Mouse (Mus musculus) retina, postnatal 7 days (tissue): Measurements from ENCODE around the gene Gm13279.
"Not testable (repeated sequence)": the region's sequence is repeated elsewhere in the genome, so short reads cannot be mapped to it uniquely, and the experiment has no call there.

ENCODE experiments used
- DNase-seq: peaks from one replicate; pipeline ENCODE4 v3.0.0-alpha.2; 2012; ENCODE audit warnings: low read depth, low spot score

The Gm13279 gene

DNA sequence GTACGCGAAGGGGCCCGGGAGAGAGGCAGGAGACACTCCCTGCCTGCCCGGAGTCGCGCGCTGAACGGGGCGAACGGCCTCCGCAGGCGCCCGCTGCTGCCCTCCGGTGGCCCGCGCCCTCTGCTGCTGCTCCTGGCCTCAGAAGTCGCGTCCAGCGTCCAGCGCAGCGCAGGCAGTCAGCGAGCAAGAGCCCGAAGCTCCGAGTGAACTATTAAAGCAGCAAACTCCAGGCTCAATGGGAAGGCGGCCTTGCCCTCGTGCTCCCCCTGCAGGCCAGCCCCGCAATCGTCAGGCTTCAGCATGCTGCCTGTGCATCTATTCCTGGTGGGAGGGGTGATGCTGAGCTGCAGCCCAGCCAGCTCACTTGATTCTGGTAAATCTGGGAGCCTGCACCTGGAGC lies at the start of gene Gm13279:
Gm13279 (plus strand) TSS at position 301 of the 400 bp plus-strand sequence.
- not testable (repeated sequence) for DNase-seq

GRCm38 (mm10) chr4:88749926-88750325 lies 47.3 kb upstream of the Gm13279 start:
- no peak for DNase-seq

DNA sequence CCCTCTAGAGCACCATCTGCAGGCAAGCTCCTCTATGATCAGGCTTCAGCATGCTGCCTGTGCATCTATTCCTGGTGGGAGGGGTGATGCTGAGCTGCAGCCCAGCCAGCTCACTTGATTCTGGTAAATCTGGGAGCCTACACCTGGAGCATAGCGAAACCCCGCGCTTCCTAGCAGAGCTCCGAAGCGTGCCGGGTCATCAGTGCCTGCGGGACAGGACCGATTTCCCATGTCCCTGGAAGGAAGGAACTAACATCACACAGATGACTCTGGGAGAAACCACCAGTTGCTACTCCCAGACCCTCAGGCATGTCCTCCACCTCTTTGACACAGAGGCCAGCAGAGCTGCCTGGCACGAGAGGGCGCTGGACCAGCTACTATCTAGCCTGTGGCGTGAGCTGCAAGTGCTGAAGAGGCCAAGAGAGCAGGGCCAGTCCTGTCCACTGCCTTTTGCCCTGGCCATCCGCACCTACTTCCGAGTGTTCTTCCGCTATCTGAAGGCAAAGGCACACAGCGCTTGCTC lies 42.3 kb upstream of the Gm13279 start, which contains the start of gene Gm13271:
Gm13271 (plus strand) TSS at position 51 of the 523 bp plus-strand sequence.
- DNase-seq = not testable (repeated sequence)

DNA sequence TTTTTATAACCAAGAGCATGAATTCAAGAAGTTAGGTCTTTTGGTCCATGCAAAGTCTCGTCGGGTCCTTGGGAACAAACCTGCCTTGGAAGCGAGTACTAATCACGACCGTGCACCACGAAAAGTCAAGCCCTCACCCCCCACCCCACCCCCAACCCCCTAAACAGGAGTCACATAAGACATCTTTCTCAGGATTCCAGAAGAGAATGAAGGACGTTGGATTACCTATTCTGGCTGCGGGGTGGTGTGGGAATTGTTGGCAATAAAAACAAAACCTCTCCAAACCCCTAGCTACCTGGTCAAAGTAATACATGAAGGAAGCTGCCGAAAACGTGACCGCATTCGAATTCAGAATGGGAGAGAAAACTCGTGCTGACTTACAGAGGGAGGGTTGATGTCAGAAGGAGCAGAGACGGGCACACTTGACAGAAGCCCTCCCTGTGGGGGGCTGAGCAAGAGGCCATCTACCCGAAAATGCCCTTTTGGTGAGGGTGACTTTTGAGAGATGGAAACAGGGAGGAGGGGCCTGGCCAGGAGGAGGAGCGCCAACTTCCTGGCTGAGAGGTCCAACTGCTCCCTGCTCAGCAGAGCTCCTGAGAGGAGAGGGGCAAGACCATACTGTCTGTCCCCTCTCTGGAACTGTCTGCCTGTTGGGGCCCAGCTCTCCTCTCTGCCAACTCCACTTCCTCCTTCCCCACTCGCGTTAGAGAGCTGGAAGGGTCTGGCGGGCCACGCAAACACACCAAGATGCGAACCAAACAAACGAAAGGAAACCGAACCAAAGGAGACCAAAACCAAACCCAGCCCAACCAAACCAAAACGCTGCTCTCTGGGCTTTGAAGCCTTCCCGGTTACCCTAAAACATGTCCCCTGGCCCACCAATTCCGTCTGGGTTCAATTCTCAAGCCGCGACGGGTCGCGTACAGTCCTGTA lies 40.4 kb upstream of the Gm13279 start:
- DNase-seq = not testable (repeated sequence)

- peak; percentile 80 for DNase-seq
Measured at GRCm38 (mm10) chr4:88757628-88758031, 39.6 kb upstream of the Gm13279 start.

GRCm38 (mm10) chr4:88758751-88759150 lies 38.4 kb upstream of the Gm13279 start:
- DNase-seq = not testable (repeated sequence)

DNA sequence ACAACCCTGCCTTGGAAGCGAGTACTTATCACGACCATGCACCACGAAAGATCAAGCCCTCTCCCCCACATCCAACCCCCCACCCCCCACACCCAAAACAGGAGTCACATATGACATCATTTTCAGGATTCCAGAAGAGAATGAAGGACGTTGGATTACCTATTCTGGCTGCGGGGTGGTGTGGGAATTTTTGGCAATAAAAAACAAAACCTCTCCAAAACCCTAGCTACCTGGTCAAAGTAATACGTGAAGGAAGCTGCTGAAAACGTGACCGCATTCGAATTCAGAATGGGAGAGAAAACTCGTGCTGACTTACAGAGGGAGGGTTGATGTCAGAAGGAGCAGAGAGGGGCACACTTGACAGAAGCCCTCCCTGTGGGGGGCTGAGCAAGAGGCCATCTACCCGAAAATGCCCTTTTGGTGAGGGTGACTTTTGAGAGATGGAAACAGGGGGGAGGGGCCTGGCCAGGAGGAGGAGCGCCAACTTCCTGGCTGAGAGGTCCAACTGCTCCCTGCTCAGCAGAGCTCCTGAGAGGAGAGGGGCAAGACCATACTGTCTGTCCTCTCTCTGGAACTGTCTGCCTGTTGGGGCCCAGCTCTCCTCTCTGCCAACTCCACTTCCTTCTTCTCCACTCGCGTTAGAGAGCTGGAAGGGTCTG lies 37.5 kb upstream of the Gm13279 start, which contains the start of gene Gm13283:
Gm13283 (plus strand) TSS at position 510 of the 659 bp plus-strand sequence.
- not testable (repeated sequence) for DNase-seq

DNA sequence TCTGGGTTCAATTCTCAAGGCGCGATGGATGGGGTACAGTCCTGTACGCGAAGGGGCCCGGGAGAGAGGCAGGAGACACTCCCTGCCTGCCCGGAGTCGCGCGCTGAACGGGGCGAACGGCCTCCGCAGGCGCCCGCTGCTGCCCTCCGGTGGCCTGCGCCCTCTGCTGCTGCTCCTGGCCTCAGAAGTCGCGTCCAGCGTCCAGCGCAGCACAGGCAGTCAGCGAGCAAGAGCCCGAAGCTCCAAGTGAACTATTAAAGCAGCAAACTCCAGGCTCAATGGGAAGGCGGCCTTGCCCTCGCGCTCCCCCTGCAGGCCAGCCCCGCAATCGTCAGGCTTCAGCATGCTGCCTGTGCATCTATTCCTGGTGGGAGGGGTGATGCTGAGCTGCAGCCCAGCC lies 36.8 kb upstream of the Gm13279 start:
- DNase-seq = peak; percentile 75

- DNase-seq = not testable (repeated sequence)
Measured at GRCm38 (mm10) chr4:88761776-88762175, 35.4 kb upstream of the Gm13279 start.

- DNase-seq = not testable (repeated sequence)
Measured at GRCm38 (mm10) chr4:88762341-88762740, 34.9 kb upstream of the Gm13279 start.

DNA sequence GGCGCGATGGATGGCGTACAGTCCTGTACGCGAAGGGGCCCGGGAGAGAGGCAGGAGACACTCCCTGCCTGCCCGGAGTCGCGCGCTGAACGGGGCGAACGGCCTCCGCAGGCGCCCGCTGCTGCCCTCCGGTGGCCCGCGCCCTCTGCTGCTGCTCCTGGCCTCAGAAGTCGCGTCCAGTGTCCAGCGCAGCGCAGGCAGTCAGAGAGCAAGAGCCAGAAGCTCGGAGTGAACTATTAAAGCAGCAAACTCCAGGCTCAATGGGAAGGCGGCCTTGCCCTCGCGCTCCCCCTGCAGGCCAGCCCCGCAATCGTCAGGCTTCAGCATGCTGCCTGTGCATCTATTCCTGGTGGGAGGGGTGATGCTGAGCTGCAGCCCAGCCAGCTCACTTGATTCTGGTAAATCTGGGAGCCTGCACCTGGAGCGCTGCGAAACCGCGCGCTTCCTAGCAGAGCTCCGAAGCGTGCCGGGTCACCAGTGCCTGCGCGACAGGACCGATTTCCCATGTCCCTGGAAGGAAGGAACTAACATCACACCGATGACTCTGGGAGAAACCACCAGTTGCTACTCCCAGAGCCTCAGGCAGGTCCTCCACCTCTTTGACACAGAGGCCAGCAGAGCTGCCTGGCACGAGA lies 33.7 kb upstream of the Gm13279 start:
- peak; percentile 43 for DNase-seq

GRCm38 (mm10) chr4:88773534-88773933 lies 23.7 kb upstream of the Gm13279 start, which contains the start of gene Gm13290:
Gene Gm13290, plus strand, starts transcription at chr4:88773834.
- not testable (repeated sequence) for DNase-seq

- not testable (repeated sequence) for DNase-seq
Measured at GRCm38 (mm10) chr4:88776622-88777021, 20.6 kb upstream of the Gm13279 start, which contains the start of gene Gm13289. Gene Gm13289, plus strand, starts transcription at chr4:88776922.

DNA sequence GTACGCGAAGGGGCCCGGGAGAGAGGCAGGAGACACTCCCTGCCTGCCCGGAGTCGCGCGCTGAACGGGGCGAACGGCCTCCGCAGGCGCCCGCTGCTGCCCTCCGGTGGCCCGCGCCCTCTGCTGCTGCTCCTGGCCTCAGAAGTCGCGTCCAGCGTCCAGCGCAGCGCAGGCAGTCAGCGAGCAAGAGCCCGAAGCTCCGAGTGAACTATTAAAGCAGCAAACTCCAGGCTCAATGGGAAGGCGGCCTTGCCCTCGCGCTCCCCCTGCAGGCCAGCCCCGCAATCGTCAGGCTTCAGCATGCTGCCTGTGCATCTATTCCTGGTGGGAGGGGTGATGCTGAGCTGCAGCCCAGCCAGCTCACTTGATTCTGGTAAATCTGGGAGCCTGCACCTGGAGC lies 17.6 kb upstream of the Gm13279 start, which contains the start of gene Gm13272:
Gm13272 (plus strand) TSS at position 301 of the 400 bp plus-strand sequence.
- not testable (repeated sequence) for DNase-seq

DNA sequence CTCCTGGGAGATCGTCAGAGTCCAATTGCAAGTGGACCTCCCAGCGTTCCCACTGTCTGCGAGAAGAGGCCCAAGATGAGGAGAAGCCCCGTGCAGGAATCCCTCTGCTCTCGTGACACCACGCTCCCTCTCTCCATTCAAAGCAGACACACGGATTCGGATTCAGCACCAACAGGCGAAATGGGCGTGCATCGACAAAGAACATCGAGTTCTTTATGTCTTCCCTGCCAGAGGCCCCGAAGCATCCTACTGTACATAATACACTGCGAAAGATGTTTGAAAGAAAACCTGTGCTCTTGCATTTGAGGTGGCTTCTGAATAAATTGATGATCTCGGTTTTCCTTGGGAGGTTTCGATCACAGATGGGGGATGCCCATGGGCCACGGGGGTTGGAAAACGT lies 16.9 kb upstream of the Gm13279 start:
- not testable (repeated sequence) for DNase-seq

- DNase-seq = not testable (repeated sequence)
Measured at GRCm38 (mm10) chr4:88781831-88782230, 15.4 kb upstream of the Gm13279 start, which contains the start of gene Ifnz. Gene Ifnz, plus strand, starts transcription at chr4:88782131.

- DNase-seq = not testable (repeated sequence)
Measured at GRCm38 (mm10) chr4:88782335-88782734, 14.9 kb upstream of the Gm13279 start.

DNA sequence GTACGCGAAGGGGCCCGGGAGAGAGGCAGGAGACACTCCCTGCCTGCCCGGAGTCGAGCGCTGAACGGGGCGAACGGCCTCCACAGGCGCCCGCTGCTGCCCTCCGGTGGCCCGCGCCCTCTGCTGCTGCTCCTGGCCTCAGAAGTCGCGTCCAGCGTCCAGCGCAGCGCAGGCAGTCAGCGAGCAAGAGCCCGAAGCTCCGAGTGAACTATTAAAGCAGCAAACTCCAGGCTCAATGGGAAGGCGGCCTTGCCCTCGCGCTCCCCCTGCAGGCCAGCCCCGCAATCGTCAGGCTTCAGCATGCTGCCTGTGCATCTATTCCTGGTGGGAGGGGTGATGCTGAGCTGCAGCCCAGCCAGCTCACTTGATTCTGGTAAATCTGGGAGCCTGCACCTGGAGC lies 11.8 kb upstream of the Gm13279 start, which contains the start of gene Gm13276:
Gm13276 (plus strand) TSS at position 301 of the 400 bp plus-strand sequence.
- not testable (repeated sequence) for DNase-seq

DNA sequence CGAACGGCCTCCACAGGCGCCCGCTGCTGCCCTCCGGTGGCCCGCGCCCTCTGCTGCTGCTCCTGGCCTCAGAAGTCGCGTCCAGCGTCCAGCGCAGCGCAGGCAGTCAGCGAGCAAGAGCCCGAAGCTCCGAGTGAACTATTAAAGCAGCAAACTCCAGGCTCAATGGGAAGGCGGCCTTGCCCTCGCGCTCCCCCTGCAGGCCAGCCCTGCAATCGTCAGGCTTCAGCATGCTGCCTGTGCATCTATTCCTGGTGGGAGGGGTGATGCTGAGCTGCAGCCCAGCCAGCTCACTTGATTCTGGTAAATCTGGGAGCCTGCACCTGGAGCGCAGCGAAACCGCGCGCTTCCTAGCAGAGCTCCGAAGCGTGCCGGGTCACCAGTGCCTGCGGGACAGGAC lies 8.8 kb upstream of the Gm13279 start, which contains the start of gene Gm13277:
Gm13277 (plus strand) TSS at position 231 of the 400 bp plus-strand sequence.
- not testable (repeated sequence) for DNase-seq

- not testable (repeated sequence) for DNase-seq
Measured at GRCm38 (mm10) chr4:88791250-88791649, 5.9 kb upstream of the Gm13279 start, which contains the start of gene Gm13278. Gene Gm13278, plus strand, starts transcription at chr4:88791550.
